Mouse (Mus musculus): Measurements from ENCODE around the gene Unc5c. TPM values are rescaled to one million over a fixed set of nuclear protein-coding genes. Genes with fewer than 3 reads are reported as not detected.

Gene Unc5c
- polyA plus RNA-seq, 1 experiment: 9.4 TPM

DNA sequence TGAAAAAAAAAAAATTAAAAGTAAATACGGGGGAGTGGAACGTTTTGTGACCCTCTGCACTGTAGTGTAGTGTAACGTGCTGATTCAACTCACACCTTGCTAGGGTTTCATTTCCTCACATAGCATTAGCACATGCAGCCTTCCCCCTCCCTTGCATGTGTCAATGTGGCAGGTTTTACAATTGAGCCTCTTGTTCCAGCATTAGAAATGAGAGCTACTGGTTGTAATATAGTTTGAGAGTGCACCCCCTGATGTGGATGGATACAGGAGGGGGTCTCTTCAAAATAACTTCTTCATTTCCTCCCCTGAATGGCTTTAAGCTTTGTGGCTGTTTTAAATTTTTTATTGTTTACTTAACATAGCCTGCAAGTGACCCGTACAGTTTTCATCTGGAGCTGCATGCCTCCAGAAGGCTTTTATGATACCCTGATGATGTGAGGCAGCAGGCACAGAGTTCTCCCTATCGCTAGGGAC lies 82.4 kb downstream of the Unc5c start:
- Histone ChIP-seq H3K4me1 (ENCODE audit: control insufficient read depth, insufficient read depth, low read length) (no peaks in the 10 kb centered on the region; the same call in 1 of the 2 replicates), H3K4me3 (ENCODE audit: insufficient read depth, low read length) (no peak overlapping the region), H3K27ac (ENCODE audit: insufficient read depth, low read length) (no peak overlapping the region)
- TF ChIP-seq POLR2A (IDR thresholded peaks at IDR 0.05; ENCODE audit: extremely low read depth, insufficient read depth, low read length) (no peak), CTCF (IDR thresholded peaks at IDR 0.05; ENCODE audit: extremely low read depth, insufficient read depth, low read length) (no peak)

GRCm38 (mm10) chr3:141549661-141550060 lies 84.6 kb downstream of the Unc5c start:
- H3K4me1 ChIP-seq (ENCODE audit: control insufficient read depth, insufficient read depth, low read length): no peaks in the 10 kb centered on the region; the same call in 1 of the 2 replicates
- H3K27ac ChIP-seq (ENCODE audit: insufficient read depth, low read length): no peak overlapping the region
- TF ChIP-seq CTCF (IDR thresholded peaks at IDR 0.05; ENCODE audit: extremely low read depth, insufficient read depth, low read length) (no peak), POLR2A (IDR thresholded peaks at IDR 0.05; ENCODE audit: extremely low read depth, insufficient read depth, low read length) (no peak)
- no peak overlapping the region for H3K4me3 ChIP-seq (ENCODE audit: insufficient read depth, low read length)

DNA sequence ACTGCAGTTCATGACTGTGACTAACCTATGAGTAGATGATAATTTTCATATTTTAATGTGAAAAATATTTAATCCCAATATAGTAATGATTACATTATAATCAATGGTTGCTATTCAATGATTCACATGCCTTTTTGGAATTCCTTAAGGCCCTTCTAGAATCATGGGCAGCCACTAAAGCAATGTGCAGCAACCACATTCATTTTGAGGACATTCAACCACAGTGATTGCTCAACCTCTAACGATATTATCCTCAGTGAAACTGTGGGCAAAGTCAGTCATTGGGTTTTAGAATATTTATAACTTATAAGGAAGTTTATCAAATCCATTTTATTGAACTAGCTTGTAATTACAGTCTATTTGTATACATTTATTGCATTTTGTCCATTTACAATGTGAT lies 87.9 kb downstream of the Unc5c start:
- Histone ChIP-seq H3K4me3 (ENCODE audit: insufficient read depth, low read length) (no peak overlapping the region), H3K4me1 (ENCODE audit: control insufficient read depth, insufficient read depth, low read length) (no peaks in the 10 kb centered on the region; the same call in 1 of the 2 replicates), H3K27ac (ENCODE audit: insufficient read depth, low read length) (no peak overlapping the region)
- no peak for TF ChIP-seq POLR2A (IDR thresholded peaks at IDR 0.05; ENCODE audit: extremely low read depth, insufficient read depth, low read length)
- TF ChIP-seq CTCF (IDR thresholded peaks at IDR 0.05; ENCODE audit: extremely low read depth, insufficient read depth, low read length): no peak

DNA sequence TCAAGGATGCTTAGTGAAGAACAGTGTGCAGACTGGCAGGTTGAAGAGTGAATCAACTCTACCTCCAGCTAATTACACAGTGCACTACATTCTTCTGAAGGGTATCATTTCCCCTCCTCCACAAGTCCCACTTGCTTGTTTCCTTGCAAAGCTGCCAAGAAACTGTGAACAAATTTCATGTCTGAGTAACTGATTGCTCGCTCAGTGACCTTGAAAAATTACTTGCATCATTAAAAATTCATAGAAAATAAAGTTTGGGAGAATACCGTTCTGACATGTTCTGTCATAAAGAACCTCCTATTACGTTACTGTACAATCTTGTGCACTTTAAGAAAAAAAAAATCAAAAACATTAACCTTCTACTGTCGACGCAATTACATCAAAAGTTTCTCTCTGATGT lies 92.1 kb downstream of the Unc5c start:
- no peaks in the 10 kb centered on the region for H3K4me1 ChIP-seq (ENCODE audit: control insufficient read depth, insufficient read depth, low read length)
- no peak overlapping the region for H3K27ac ChIP-seq (ENCODE audit: insufficient read depth, low read length)
- H3K4me3 ChIP-seq (ENCODE audit: insufficient read depth, low read length): no peak overlapping the region
- TF ChIP-seq POLR2A (IDR thresholded peaks at IDR 0.05; ENCODE audit: extremely low read depth, insufficient read depth, low read length) (no peak), CTCF (IDR thresholded peaks at IDR 0.05; ENCODE audit: extremely low read depth, insufficient read depth, low read length) (no peak)

DNA sequence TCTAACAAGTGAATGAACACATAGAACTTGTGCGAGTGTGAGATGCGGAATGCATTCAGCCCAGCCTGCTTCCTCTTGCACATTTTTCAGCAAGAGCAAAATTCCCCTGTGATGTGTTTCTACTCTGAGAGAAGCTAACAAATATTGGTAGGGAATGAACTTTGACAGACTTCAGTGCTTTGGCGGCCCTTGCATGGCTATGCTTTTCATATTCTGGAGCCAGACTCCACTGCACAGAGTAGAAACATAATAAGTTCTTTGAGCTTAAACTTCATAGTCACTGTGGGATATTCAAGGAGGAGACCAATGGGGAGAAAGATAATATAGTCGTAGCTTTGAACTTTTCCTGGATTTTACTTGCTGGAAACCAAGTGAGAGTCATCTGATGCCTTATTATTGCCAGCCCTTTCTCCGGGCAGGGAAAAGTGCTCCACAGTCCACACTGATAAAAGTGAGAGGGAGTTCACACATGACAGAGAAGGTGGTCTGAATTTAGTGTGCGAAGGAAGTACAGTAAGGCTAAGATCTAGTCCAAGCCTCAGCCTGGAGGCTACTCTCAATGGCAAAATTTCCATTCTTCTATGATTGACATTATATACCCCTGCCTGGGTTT lies 110.2 kb downstream of the Unc5c start:
- no peak overlapping the region for H3K27ac ChIP-seq (ENCODE audit: insufficient read depth, low read length)
- no peak overlapping the region for H3K4me3 ChIP-seq (ENCODE audit: insufficient read depth, low read length)
- TF ChIP-seq CTCF (IDR thresholded peaks at IDR 0.05; ENCODE audit: extremely low read depth, insufficient read depth, low read length): no peak
- TF ChIP-seq POLR2A (IDR thresholded peaks at IDR 0.05; ENCODE audit: extremely low read depth, insufficient read depth, low read length): no peak
- no peaks in the 10 kb centered on the region; the same call in 1 of the 2 replicates for H3K4me1 ChIP-seq (ENCODE audit: control insufficient read depth, insufficient read depth, low read length)

DNA sequence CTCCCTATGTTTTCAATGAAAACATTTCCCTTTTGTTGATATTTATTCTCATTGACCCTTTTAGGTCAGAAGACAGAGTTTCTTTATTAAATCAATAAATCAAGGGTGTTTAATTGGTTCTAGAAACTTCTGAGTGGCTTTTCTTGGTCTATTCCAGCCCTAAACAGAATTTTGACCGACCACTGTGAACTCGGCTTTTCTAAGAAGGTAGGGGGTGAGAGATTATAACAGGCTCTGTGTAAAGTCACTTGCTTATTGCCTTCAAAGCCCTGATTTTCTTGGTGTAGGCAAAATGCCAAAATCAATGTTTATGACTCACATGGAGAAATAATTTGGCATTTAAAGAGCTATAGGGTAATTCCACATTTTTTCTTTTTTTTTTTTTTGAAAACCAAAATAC lies 112.4 kb downstream of the Unc5c start:
- Histone ChIP-seq H3K4me3 (ENCODE audit: insufficient read depth, low read length) (no peak overlapping the region), H3K4me1 (ENCODE audit: control insufficient read depth, insufficient read depth, low read length) (no peaks in the 10 kb centered on the region; the same call in 1 of the 2 replicates), H3K27ac (ENCODE audit: insufficient read depth, low read length) (no peak overlapping the region)
- TF ChIP-seq POLR2A (IDR thresholded peaks at IDR 0.05; ENCODE audit: extremely low read depth, insufficient read depth, low read length) (no peak), CTCF (IDR thresholded peaks at IDR 0.05; ENCODE audit: extremely low read depth, insufficient read depth, low read length) (no peak)

DNA sequence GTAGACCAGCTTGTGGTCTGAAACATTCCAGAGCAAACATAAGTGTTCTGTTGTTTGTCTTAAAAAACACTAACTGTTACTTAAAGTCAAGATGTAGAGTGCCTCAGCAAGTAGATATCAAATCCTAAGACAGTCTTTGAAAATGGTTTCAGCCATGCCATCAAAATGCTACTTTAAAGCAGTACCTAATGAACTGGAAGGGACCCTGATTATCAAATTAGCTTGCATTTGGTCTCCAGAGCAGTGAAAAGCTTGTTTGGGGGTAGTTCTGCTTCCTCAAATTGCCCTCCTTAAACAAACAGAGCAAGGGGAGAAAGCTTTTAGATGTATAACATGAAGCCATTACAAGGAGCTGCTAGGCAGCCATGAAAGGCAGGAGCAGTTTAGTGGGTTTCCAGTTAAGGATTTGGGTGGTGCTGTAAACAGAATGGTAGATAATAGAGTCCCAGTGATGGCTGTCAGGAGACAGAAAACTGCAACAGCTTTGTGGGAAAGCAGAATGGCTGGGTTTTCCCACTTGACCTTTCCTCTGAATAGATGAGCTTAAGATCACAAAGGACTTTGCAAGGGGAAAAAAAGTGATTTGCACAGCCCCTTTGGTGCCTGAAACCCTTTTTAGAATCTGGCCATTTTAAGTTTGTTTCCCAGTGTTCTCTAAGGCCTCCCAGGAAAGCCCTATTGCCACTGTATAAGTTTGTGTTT lies 116.3 kb downstream of the Unc5c start:
- H3K27ac ChIP-seq (ENCODE audit: insufficient read depth, low read length): no peak overlapping the region
- no peak for TF ChIP-seq POLR2A (IDR thresholded peaks at IDR 0.05; ENCODE audit: extremely low read depth, insufficient read depth, low read length)
- no peak for TF ChIP-seq CTCF (IDR thresholded peaks at IDR 0.05; ENCODE audit: extremely low read depth, insufficient read depth, low read length)
- H3K4me3 ChIP-seq (ENCODE audit: insufficient read depth, low read length): no peak overlapping the region
- H3K4me1 ChIP-seq (ENCODE audit: control insufficient read depth, insufficient read depth, low read length): no peaks in the 10 kb centered on the region; the same call in 1 of the 2 replicates

DNA sequence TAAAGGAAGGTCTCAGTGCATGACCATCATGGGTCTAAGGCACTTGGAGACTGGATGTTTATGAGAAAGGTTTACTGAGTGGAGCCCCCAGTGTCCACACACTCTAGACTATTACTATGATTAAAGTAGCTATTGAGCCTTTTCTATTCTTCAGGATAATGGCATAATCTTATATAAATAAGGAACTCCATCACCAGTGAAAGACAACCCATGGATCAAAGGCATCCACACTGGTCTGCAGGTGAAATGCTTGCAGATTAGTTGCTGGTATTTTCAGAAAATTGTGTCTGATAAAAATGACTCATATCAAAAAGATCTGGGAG lies 116.8 kb downstream of the Unc5c start:
- no peak overlapping the region for H3K27ac ChIP-seq (ENCODE audit: insufficient read depth, low read length)
- TF ChIP-seq CTCF (IDR thresholded peaks at IDR 0.05; ENCODE audit: extremely low read depth, insufficient read depth, low read length) (no peak), POLR2A (IDR thresholded peaks at IDR 0.05; ENCODE audit: extremely low read depth, insufficient read depth, low read length) (no peak)
- no peak overlapping the region for H3K4me3 ChIP-seq (ENCODE audit: insufficient read depth, low read length)
- no peaks in the 10 kb centered on the region; the same call in 1 of the 2 replicates for H3K4me1 ChIP-seq (ENCODE audit: control insufficient read depth, insufficient read depth, low read length)

DNA sequence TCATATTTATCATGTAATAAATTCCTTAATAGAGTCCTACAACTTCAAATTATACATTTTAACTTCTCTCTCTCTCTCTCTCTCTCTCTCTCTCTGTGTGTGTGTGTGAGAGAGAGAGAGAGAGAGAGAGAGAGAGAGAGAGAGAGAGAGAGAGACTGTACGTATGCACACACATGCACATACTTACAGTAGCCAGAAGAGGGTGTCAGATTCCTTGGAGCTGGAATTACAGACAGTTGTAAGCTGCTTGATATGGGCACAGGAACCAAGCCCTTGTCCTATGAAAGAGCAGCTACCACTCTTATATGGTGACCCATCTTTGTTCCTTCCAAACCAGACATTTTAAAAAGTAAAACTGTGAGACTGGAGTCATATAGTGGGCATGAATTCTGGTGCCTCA lies 118.2 kb downstream of the Unc5c start:
- no peak for TF ChIP-seq CTCF (IDR thresholded peaks at IDR 0.05; ENCODE audit: extremely low read depth, insufficient read depth, low read length)
- no peak for TF ChIP-seq POLR2A (IDR thresholded peaks at IDR 0.05; ENCODE audit: extremely low read depth, insufficient read depth, low read length)
- no peak overlapping the region for H3K27ac ChIP-seq (ENCODE audit: insufficient read depth, low read length)
- no peak overlapping the region for H3K4me3 ChIP-seq (ENCODE audit: insufficient read depth, low read length)
- H3K4me1 ChIP-seq (ENCODE audit: control insufficient read depth, insufficient read depth, low read length): no peaks in the 10 kb centered on the region

Measured in cortical plate, adult 2 months (tissue).